Mouse (Mus musculus) midbrain, embryonic 16.5 days (tissue): ENCODE measurements around the gene Arntl. TPM values are rescaled to one million over a fixed set of nuclear protein-coding genes. Genes with fewer than 3 reads are reported as not detected.

ENCODE experiments used
- ATAC-seq: fragments of 200-750 bp; cut with Nextera tagmentation; 2 replicates; pipeline ENCODE4 v1.8.0; 2017; ENCODE audit warnings: moderate TSS enrichment
- H3K27ac ChIP-seq: fragments of 300-500 bp; sonication (generic); 2 replicates; pipeline ENCODE4 v1.5.1; 2014; ENCODE audit warnings: mild to moderate bottlenecking, low read length, mixed read lengths
- H3K27me3 ChIP-seq: fragments of 300-500 bp; sonication (generic); 2 replicates; pipeline ENCODE4 v1.6.1; 2014; ENCODE audit warnings: low read depth, low read length, mixed read lengths; ENCODE audit not compliant: control insufficient read depth, insufficient read depth
- H3K36me3 ChIP-seq: fragments of 300-500 bp; sonication (generic); 2 replicates; pipeline ENCODE4 v1.6.1; 2014; ENCODE audit warnings: mild to moderate bottlenecking, low read length, moderate library complexity, mixed read lengths; ENCODE audit not compliant: control insufficient read depth, insufficient read depth
- H3K4me1 ChIP-seq: fragments of 300-500 bp; sonication (generic); 2 replicates; pipeline ENCODE4 v1.6.1; 2014; ENCODE audit warnings: mild to moderate bottlenecking, low read length, mixed read lengths; ENCODE audit not compliant: control insufficient read depth, insufficient read depth
- H3K4me2 ChIP-seq: fragments of 300-500 bp; sonication (generic); 2 replicates; pipeline ENCODE4 v1.6.1; 2014; ENCODE audit warnings: mild to moderate bottlenecking, low read length, mixed read lengths
- H3K4me3 ChIP-seq: fragments of 300-500 bp; sonication (generic); 2 replicates; pipeline ENCODE4 v1.5.1; 2014; ENCODE audit warnings: low read depth, mild to moderate bottlenecking, low read length, moderate library complexity, mixed read lengths
- H3K9ac ChIP-seq: fragments of 300-500 bp; sonication (generic); 2 replicates; pipeline ENCODE4 v1.6.1; 2014; ENCODE audit warnings: low read depth, low read length, mixed read lengths
- H3K9me3 ChIP-seq: fragments of 300-500 bp; sonication (generic); replicated peaks from 2 replicates; pipeline ENCODE4 v1.6.1; 2014; ENCODE audit warnings: mild to moderate bottlenecking, low read length, mixed read lengths; ENCODE audit not compliant: control insufficient read depth, poor library complexity, severe bottlenecking
- WGBS: fragments of 180-500 bp; shearing (Covaris S2); extraction: QIAGEN DNeasy Blood & Tissue Kit; methylation state at CpG from one replicate; pipeline ENCODE4 v1.1.7; 2014; 5-methylcytosine and 5-hydroxymethylcytosine counted together
- polyA plus RNA-seq: library from polyadenylated mRNA; unstranded; fragments of >200 nt; fragmentation: Nextera tagmentation; extraction: Ambion mirVana; gene quantifications from 2 replicates; pipeline ENCODE4 v1.2.1, GENCODE M21; 2015

Gene Arntl
- polyA plus RNA-seq, 1 experiment from 2014 or later: 22.8 TPM

DNA sequence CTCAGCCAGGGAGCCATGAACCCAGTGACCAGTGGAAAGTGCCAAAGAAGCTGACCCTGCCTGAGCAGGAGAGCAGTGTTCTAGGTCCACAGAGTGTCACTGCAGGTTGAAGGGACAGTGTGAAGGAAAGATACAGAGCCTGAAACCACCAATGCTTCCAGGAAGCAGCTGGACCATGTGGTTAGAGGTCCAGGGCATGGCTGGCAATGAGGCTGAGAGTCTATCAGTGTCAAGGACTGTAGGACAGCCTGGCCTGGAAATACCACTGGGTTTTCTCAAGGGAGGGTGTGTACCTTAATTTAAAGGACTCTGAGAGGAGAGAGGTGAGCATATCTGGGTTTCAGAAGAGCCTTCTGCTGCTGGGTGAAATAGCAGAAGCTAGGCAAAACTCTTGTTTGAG, 22.2 kb upstream of the Arntl start:
- H3K9ac ChIP-seq: no peak overlapping the region
- no peaks in the 10 kb centered on the region for H3K36me3 ChIP-seq
- H3K4me1 ChIP-seq: no peaks in the 10 kb centered on the region
- H3K27me3 ChIP-seq: no peaks in the 10 kb centered on the region
- H3K9me3 ChIP-seq: no peaks in the 10 kb centered on the region
- H3K4me2 ChIP-seq: no peak overlapping the region
- H3K4me3 ChIP-seq: no peak overlapping the region
- no peak for ATAC-seq
- no peak overlapping the region for H3K27ac ChIP-seq

DNA sequence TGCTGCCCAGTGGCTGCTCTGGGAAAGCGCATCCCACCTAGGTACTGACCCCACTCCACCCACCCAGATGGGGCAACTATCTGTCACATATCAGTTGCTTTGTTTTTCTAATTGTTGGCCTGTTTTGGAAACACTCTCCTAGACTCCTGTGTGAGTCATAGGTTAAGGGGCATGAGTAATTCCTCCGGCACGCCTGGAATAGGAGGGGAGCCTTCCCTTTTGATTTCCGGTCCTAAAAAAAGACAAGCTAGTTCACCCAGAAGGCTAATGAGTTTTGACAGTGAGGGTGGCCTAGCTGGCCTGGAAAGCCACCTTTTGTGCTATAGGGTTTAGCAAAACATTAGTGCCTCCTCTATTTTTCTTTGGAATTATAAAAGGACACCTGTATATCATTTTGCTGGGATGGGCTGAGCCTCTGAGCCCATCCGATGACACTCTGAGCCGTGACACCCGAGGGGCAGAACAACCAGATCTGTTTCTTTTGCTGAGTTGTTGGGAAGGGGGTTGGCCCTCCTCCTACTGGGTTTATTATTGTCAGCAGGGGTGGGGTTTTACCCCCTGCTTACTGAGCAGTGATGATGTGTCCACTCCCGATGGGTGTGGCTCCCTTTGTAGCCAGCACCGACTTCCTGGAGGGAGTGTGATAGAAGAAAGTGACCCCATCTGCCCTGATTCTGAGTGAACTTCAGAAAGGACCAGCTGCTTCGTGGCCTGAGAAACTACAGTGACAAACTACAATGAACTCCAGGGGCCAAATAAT, 21.0 kb upstream of the Arntl start:
- 73% methylated on average over 10 of the region's 10 CpGs for WGBS
- H3K36me3 ChIP-seq: no peaks in the 10 kb centered on the region
- H3K9ac ChIP-seq: no peak overlapping the region
- H3K27ac ChIP-seq: no peak overlapping the region
- no peaks in the 10 kb centered on the region for H3K27me3 ChIP-seq
- H3K4me2 ChIP-seq: no peak overlapping the region
- H3K4me1 ChIP-seq: no peaks in the 10 kb centered on the region
- H3K4me3 ChIP-seq: no peak overlapping the region
- 0 out of 2 replicates have a peak, but pooled peaks cover 3% of the 10 kb centered on the region for H3K9me3 ChIP-seq
- ATAC-seq: no peak

DNA sequence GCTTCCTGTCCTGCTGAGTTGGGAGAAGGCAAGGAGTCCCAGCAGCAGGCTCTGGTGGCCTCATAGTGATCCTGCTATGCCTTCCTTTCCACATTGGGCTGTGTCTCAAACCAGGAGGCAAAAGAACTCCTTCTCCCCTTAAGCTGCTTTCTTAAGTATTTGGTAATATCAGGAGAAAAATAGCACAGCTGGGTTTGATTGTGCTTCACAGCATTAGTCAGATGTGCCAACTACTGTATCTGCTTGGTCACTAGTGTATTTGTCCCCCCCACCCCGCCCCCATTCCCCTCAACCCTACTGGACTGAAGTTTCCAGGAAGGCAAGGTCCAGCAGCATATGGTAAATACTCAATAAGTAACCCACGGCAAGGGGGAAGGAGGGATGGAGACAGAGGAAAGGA, 19.2 kb upstream of the Arntl start:
- Histone ChIP-seq H3K9ac (no peak overlapping the region), H3K27ac (no peak overlapping the region), H3K9me3 (0 out of 2 replicates have a peak, but pooled peaks cover 3% of the 10 kb centered on the region), H3K4me3 (no peak overlapping the region), H3K27me3 (no peaks in the 10 kb centered on the region), H3K36me3 (no peaks in the 10 kb centered on the region), H3K4me1 (no peaks in the 10 kb centered on the region), H3K4me2 (no peak overlapping the region)
- WGBS: 62% methylated on average over 2 of the region's 2 CpGs
- no peak for ATAC-seq

DNA sequence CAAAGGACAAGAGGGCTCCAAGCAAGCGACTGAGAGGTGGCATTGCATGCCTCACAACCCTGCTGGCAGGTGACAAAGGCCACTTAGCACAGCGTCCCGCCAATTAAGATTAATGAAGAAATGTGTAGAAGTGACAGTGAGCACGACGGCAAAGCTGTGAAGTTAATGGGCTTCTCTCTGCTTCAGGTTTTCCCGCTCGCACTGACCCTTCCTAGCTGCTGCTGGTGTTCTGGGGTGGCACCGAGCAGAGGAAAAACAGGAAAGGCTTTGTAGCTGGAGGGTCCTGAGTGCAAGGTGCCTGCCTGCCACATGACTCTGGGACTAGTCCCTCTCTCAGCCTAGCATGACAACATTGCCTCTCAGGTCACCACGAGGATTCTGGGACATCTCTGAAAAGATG, 18.7 kb upstream of the Arntl start:
- no peak for ATAC-seq

DNA sequence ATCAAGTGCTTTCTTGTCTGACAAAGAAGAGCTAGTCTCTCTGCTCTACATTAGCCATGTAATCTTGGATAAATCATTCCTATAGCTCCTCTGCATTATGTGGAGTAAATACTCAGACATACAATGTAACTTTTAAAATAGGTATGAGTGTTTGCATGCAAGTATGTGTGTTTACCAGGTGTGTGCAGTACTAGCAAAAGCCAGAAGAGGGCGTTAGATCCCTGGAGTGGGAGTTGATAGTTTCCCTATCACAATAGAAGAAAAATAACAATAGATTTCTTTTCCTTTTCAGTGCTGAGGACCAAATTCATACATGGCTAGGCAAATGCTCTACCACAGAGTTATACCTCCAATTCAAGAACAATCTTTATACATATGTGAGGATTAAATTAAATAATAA, 15.5 kb upstream of the Arntl start:
- Histone ChIP-seq H3K9me3 (0 out of 2 replicates have a peak, but pooled peaks cover 3% of the 10 kb centered on the region), H3K27me3 (no peaks in the 10 kb centered on the region), H3K4me2 (no peak overlapping the region), H3K27ac (no peak overlapping the region), H3K4me1 (no peaks in the 10 kb centered on the region), H3K4me3 (no peak overlapping the region), H3K9ac (no peak overlapping the region), H3K36me3 (no peaks in the 10 kb centered on the region)
- WGBS: 79% methylated on average over 1 of the region's 1 CpGs
- no peak for ATAC-seq

More for the DNA sequence above, 18.7 kb upstream of the Arntl start:
- WGBS: 55% methylated on average over 9 of the region's 9 CpGs
- Histone ChIP-seq H3K4me3 (no peak overlapping the region), H3K27me3 (no peaks in the 10 kb centered on the region), H3K4me1 (no peaks in the 10 kb centered on the region), H3K4me2 (no peak overlapping the region), H3K36me3 (no peaks in the 10 kb centered on the region), H3K9ac (no peak overlapping the region), H3K27ac (no peak overlapping the region), H3K9me3 (0 out of 2 replicates have a peak, but pooled peaks cover 3% of the 10 kb centered on the region)

DNA sequence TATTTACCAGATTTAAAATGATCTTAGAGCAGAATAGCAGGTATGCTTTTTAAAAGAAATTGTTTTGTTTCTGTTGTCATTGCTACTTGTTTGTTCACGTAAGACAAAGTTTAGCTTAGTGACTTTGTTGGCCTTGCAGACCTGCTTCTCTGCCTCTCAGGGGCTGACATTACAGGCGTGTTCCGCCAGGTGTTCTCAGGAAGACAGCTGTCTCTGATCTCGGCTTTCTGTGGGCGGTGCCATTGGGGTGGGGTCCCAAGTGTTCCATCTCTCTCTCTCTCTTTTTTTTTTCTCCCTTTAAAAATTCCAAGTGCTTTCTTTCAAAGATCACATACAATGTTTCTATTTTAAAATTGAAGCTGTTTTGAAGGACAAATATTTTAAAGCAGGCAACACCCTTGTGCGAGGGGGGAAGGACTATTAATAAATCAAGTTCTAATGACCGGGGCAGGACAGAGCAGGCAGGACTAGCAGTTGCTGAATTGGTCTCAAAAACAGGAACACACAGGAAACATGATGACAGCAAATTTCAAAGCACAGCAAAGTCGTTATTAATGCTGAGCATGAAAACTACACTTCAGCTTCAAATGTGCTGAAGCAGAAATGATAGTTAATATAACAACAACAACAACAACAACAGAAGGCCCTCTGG, 14.4 kb upstream of the Arntl start:
- ATAC-seq: no peak
- Histone ChIP-seq H3K4me2 (no peak overlapping the region), H3K9ac (no peak overlapping the region), H3K4me1 (no peaks in the 10 kb centered on the region), H3K9me3 (0 out of 2 replicates have a peak, but pooled peaks cover 3% of the 10 kb centered on the region), H3K4me3 (no peak overlapping the region), H3K36me3 (no peaks in the 10 kb centered on the region), H3K27ac (no peak overlapping the region), H3K27me3 (no peaks in the 10 kb centered on the region)
- 63% methylated on average over 8 of the region's 8 CpGs for WGBS

DNA sequence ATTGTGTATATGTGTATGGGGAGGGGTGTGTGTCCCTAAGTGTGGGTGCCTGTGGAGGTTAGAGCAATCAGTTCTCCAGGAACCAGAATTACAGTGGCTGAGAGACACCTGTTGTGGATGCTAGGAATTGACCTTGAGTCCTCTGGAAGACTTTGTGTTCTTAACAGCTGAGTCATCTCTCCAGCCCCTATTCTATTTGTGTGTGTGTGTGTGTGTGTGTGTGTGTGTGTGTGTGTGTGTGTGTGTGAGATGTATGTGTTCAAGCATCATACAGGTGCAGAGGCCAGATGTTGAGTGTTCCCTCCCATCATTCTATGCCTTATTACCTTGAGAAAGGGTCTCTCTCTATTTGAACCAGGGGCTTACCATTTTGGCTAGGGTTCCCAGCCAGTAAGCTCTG, 13.4 kb upstream of the Arntl start:
- Histone ChIP-seq H3K4me3 (no peak overlapping the region), H3K27ac (no peak overlapping the region), H3K27me3 (no peaks in the 10 kb centered on the region), H3K36me3 (no peaks in the 10 kb centered on the region), H3K4me2 (no peak overlapping the region), H3K4me1 (no peaks in the 10 kb centered on the region), H3K9ac (no peak overlapping the region), H3K9me3 (0 out of 2 replicates have a peak, but pooled peaks cover 3% of the 10 kb centered on the region)
- no peak for ATAC-seq

DNA sequence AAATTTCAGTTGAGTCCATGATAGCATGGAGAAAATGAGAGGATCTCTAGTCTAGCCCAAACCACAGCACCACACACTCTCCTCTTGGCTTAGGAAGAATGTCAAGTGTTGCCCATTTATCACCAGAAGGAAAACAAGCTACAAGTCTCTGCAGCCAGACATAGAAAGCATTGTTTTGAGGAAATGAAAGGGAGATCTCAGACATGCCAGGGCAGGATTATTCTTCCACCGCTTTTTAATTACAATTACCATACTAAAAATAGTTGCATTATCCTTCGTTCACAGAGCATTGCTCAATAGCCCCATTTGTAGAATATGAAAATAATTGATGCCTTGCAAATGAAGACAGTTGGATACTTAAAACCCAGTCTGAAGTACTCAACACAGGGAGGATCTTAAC, 12.0 kb upstream of the Arntl start:
- Histone ChIP-seq H3K4me2 (no peak overlapping the region), H3K9ac (no peak overlapping the region), H3K27ac (no peak overlapping the region), H3K36me3 (no peaks in the 10 kb centered on the region), H3K9me3 (0 out of 2 replicates have a peak, but pooled peaks cover 3% of the 10 kb centered on the region), H3K4me1 (no peaks in the 10 kb centered on the region), H3K4me3 (no peak overlapping the region), H3K27me3 (no peaks in the 10 kb centered on the region)
- WGBS: 51% methylated on average over 2 of the region's 2 CpGs
- no peak for ATAC-seq

DNA sequence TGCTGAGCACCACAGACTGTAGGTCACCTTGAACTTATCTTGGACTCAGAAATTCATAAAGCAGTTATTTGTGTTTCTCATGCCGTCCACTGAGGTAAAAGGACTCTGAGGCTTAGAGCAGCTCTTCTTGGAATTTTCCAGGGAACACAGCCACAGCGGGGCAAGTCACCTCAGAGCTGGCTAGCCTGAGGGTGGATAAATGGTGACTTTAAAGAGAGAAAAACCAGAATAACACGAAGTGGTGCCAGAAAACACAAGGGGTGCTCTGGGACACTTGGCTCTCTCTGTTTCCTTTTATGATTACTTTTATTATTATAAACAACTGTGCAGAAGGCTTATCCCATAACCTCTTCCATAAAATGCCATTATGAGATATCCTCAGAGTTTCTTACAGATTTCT, 11.1 kb upstream of the Arntl start:
- Histone ChIP-seq H3K36me3 (no peaks in the 10 kb centered on the region), H3K9me3 (no peaks in the 10 kb centered on the region), H3K4me1 (no peaks in the 10 kb centered on the region), H3K4me2 (no peak overlapping the region), H3K4me3 (no peak overlapping the region), H3K27me3 (no peaks in the 10 kb centered on the region), H3K27ac (no peak overlapping the region), H3K9ac (no peak overlapping the region)
- 87% methylated on average over 3 of the region's 3 CpGs for WGBS
- ATAC-seq: no peak
